Mouse (Mus musculus) heart, postnatal 14 days (tissue): Measurements from ENCODE around the gene Daam1. TPM values are rescaled to one million over a fixed set of nuclear protein-coding genes. Genes with fewer than 3 reads are reported as not detected.
"Not testable (repeated sequence)": the region's sequence is repeated elsewhere in the genome, so short reads cannot be mapped to it uniquely, and the experiment has no call there.

Source experiments
- DNase-seq, 2 experiments: peaks; one replicate each; pipeline ENCODE4 v3.0.0; 2021 to 2022
- intact Hi-C: fragments of 180-260 bp; cut with DNase I; formaldehyde crosslinking; loops from one replicate; pipeline ENCODE4 v1.15.1; 2025
- total RNA-seq, 2 experiments: library from RNA; stranded (reverse); gene quantifications; 2 replicates each; pipeline ENCODE4 v1.2.3; 2021

Daam1 gene
- total RNA-seq, 2 experiments from 2014 or later, result 67.5 to 70.7 TPM

DNA sequence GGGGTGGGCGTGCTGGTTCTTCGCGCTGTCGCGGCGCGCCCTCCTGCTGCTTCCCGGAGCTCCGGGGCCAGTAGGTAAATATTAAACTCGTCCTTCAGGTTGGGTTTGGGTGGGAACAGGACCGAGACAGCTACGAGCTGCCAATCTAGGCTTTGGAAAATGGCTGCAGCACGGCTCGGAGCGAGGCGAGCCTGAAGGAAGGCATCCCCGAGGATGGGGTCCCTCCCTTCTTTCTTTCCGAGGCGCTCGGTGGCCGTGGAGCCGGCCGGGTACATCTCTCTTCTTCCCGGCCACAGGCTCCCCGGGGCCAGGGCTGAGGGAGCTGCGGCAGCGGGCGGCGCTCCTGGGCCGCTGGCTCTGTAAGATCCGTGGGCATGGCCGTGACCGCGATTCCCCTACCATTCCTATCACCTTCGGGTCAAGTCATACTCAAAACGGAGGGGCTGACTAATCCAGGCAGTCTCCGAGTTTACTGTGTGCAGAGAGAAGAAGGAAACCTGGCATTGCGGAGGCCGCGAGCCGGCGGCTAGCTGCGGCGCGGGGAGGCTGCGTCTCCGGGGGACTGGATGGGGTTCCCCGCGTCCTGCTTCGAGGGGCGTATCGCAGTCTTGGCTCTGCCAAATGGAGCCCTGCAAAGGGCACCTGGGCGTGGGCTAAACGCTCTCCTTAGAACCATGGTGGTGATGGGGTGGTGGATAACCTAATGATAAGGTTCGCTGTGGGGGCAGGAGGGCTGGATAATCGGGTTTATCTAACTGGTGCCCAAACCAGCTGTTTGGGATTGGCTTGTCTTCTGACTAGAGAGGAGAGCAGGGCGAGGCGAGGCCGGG is 595 bp downstream of the Daam1 start:
- DNase-seq, result peak; percentile 57 to 64
- intact Hi-C loops, result loop anchor here (2.0 to 5.0 kb wide), 5 partner anchors 55 to 213 kb away; no protein-coding TSS in a partner anchor

DNA sequence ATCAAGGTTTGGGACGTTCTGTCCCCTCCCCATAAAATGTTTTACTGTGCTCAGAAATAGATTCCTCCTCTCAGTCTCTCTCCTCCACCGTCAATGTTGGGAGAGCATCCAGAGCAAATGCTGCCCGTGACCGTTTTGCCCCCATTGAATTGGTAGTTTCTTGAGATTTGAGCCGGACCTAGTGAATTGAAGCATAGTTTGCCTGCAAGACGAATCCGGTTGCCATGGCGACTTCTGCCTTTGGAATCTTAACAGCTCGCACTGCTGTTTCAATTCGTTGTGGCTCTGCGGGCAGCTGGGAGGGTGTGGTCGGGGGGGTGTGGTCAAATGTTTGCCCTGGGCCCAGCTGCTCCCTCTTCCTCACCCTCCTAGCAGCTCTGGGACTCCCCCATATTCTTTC is 1.3 kb downstream of the Daam1 start:
- intact Hi-C loops, result loop anchor here (2.0 to 5.0 kb wide), 3 partner anchors 55 to 145 kb away; no protein-coding TSS in a partner anchor
- DNase-seq, result peak; percentile 63 to 72

DNA sequence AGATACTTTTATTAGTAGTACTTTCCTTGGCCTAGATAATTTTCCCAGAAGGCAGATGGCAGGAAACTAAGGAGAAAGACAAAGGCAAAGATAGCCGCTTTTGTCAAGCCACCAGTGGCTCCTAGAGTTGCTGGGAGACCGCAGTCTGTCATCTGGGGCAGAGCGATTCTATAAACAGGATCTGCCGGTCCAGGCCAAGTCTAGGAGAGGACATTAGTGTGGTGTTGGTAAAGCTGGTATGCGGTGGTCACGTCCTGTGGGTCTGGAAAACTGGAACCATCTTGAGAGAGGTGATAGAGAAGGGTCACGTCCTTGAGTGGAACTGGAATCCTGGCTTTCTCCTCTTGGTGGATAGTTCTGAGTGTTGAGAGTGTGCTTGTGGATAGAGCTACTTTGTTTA is 3.2 kb downstream of the Daam1 start:
- DNase-seq, result no peak
- intact Hi-C loops, result loop anchor here (5.0 kb wide), 2 partner anchors 103 to 143 kb away; no protein-coding TSS in a partner anchor

DNA sequence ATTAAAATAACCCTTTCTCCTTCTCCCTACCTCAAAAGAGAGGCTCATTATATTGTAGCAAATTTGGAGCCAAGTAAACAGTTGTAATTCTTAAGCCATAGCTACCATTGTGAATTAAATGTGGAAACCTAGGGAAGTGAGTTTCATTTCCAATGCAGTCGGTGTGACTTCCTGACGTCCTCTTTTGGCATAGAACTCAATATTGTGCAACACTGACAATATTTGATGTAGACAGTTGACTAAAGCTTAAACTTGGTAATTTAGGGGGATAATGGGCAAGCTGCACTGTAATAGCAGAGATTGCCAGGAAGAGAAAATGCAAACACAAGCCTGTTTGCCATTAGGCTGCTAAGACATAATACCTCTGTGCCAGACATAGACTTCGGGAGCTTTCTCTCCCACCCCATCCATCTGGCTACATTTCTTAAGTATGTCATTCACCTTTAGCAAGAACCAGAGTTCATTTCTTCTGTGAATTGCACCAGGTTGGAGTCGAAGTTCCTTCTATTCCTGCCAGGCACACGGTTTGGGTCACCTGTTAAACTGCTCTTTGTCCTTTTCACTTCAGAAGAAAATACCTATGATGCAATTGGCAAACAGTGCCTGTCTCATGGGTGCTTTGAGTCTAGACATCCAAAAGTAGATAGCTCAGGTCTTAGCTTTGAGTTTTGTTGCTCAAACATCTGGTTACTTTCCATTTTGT is 5.2 kb downstream of the Daam1 start:
- intact Hi-C loops, result no loop called here
- no peak for DNase-seq

DNA sequence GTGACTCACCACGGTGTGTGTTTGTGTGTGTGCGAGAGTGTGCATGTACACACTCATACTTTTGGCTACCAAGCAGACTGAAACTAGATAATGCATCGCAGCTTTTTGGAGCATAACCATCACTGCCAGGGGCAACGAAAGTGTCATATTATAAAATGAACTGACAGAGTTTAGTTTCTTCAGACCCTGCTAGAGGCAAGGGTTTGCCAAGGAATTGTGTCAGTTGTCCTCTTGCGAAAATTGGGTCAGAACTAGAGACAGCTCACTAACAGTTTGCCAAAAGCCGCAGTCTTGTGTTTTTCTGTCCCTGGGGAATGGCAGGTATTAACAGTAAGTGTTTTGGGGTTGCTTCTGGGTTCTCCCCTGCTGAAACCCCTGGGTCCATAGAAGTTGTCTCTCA is 5.9 kb downstream of the Daam1 start:
- no peak for DNase-seq
- intact Hi-C loops, result no loop called here

DNA sequence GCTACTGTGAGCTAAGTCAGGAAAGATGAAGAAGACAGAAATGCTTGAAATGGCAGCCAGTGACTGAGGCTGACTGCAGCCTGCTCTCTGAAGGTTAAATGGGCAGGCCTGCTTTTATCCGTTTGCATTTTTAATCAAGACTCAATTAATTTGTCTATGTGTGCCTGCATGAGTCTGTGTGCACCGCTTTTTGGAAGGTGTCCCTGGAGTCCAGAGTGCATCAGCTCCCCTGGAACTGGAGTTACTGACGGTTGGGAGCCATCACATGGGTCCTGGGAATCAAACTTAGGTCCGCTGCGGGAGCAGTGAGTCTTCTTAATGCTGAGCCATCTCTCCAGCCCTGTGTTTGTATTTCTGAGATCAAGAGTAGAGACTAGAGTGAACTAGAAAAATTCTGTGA is 6.7 kb downstream of the Daam1 start:
- intact Hi-C loops, result no loop called here

DNA sequence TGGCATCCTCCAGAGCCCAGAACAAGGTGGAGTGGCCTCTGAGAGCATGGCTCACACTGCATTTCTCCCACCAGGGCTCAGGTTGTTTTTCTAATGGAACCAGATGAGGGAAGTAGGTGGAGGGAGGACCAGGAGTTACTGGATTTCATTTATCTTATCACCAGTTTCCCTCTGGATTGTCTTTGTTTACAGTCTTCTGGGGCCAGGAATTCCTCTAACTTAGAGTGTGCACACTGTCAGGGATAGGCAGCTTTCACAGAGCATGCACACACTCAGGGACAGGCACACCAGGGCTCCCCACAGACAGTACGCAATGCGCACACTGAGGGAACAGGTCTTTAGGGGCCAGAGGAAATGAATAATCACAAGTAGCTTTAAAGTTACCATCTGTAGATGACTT is 7.4 kb downstream of the Daam1 start:
- intact Hi-C loops, result loop anchor here (2.0 kb wide), 1 partner anchor 15 kb away; no protein-coding TSS in a partner anchor
- DNase-seq, result no peak

More for the DNA sequence above, 6.7 kb downstream of the Daam1 start:
- no peak for DNase-seq

DNA sequence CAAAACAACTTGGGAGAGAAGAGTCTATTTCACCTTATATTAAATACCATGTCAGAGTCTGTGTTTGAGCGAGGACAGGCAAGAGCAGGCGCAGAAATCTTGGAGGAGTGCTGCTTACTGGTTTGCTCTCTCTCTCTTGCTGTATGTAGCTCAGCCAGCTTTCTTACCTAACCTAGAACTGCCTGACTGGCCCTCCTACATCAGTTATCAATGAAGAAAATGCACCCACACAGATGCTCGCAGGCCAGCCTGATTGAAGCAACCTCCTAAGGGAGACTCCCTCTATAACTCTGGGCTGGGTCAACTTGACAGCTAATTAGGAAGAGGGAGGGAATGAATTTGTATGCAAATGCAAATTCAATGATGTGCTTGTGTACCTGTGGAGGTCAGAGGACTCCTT is 8.8 kb downstream of the Daam1 start:
- intact Hi-C loops, result loop anchor here (2.0 kb wide), 1 partner anchor 13 kb away; no protein-coding TSS in a partner anchor
- DNase-seq, result no peak

DNA sequence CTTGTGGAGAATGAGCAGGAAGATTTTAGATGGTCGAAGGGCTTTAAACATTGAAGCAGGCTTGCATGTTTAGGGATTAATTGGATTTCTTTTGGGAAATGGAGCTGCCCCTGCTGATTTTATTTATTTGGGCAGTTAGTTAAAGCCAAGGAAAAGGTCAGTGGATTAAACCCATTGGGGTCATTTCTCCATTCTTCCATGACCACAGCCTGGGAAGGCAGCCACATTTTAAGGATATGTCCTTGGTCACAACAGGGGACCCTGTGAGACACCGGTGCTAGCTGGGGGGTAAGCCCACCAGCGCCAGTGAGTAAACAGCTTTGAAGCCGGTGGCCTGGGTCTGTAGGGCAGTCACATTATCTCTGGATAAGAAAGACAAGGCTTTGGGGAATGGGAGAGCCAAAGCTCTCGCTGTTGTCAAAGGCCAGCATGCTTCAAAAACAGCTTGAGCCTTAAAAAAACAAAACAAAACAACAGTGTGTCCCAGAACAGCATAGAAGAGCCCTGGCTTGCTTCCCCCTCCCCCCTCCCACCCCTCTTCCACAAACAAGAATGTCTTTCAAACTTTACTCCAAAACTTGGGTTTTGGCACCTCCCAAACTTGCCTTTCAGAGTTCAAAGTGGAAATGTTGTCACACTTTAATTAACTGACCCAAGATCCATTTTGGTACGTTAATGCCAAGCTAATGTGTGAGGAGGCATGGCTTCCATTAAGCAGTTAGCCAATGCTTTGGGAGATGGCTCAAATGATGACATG is 9.7 kb downstream of the Daam1 start:
- DNase-seq, result no peak

DNA sequence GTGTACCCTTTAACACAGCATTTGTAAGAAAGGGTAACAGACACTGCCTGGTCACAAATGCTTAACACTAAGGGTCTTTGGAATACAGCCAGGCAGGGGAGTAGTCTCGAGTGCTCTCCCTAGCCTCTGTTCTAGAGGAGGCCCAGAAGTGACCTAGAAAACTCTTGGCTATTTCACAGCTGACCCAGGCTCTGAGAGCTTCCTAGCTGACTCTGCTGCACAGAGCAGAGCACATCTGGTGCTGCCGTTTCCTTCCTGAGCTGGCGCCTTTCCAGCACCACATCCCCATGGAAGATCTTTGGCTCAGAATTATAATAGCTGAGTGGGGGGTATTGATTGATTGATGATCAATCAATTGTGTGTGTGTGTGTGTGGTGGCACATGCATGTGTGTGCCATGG is 11.1 kb downstream of the Daam1 start:
- DNase-seq, result peak; percentile 55 to 58
- intact Hi-C loops, result no loop called here

More for the DNA sequence above, 9.7 kb downstream of the Daam1 start:
- intact Hi-C loops, result no loop called here

DNA sequence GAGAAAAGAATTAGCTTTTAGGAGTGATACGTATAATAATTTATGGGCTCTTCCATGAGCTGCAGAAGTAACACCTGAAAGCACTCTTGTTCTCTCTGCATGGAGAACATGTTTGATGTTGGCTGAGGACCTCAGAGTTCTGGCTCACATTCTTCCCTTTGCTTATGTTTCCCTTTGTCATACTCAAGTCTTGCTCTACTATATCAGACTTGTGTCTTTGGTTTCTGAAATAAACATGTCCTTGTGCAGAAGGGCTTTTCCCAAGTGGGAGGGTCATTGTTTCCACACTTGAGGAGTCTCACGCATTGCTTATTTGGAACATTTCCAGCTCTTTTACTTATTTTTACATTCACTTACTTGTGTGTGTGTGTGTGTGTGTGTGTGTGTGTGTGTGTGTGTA is 11.7 kb downstream of the Daam1 start:
- intact Hi-C loops, result no loop called here
- DNase-seq, result no peak

DNA sequence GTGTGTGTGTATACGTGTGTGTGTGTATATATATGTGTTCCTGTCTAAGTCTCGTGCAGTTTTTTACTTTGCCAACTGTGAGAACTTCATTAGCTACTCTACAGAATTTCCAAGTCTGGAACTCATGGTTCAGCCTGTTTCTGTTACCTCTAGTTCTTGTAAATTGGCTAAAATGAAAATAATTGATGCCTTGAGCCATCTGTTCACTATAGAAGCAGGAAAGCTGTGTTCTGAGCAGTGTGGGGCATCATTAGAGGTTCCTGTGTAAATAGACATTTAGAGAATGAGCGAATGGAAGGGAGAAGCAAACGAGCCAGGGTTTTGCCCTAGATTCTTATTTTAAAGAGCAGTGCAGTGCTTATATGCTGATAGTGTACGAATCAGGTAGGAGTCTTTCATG is 14.6 kb downstream of the Daam1 start:
- intact Hi-C loops, result no loop called here
- DNase-seq, result no peak

DNA sequence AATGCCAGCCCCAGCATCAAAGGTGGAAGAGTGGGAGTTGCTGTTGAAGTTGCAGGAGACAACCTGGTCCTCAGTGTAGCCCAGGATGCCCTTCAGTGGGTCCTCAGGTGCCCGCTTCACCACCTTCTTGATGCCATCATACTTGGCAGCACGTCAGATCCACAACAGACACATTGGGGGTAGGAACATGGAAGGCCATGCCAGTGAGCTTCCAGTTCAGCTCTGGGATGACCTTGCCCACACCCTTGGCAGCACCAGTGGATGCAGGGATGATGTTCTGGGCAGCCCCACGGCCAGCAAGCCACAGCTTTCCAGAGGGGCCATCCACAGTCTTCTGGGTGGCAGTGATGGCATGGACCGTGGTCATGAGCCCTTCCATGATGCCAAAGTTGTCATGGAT is 15.5 kb downstream of the Daam1 start:
- intact Hi-C loops, DNase-seq: not testable (repeated sequence)

DNA sequence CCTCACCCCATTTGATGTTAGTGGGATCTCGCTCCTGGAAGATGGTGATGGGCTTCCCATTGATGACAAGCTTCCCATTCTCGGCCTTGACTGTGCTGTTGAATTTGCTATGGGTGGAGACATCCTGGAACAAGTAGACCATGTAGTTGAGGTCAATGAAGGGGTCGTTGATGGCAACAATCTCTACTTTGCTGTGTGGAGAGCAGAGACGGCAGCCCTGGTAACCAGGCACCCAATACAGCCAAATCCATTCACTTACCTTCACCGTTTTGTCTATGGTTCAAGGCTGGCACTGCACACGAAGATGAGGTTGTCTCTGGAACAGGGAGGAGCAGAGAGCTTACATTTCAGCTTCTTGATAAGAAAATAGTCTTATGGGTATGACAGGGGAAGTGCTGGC is 16.1 kb downstream of the Daam1 start:
- intact Hi-C loops, DNase-seq: not testable (repeated sequence)

DNA sequence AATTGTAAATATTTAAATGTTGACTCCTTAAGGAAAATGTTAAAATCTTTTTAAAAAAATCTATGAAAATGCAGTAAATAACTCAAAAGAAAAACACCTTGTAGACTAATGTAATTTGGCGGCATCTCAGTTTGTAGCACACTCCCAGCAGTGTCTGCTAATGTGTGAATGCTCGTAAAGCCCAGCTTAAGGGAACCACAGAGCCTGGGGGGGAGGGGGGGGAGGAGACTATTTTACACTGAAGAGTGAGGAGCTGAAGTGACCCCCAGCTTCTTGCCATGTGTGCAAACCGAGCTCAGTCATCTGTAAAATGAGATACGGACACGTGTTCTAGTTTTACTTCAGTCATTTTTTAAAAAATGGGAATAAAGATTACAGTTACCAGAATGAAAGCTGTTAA is 16.7 kb downstream of the Daam1 start:
- DNase-seq, result no peak
- intact Hi-C loops, result no loop called here

DNA sequence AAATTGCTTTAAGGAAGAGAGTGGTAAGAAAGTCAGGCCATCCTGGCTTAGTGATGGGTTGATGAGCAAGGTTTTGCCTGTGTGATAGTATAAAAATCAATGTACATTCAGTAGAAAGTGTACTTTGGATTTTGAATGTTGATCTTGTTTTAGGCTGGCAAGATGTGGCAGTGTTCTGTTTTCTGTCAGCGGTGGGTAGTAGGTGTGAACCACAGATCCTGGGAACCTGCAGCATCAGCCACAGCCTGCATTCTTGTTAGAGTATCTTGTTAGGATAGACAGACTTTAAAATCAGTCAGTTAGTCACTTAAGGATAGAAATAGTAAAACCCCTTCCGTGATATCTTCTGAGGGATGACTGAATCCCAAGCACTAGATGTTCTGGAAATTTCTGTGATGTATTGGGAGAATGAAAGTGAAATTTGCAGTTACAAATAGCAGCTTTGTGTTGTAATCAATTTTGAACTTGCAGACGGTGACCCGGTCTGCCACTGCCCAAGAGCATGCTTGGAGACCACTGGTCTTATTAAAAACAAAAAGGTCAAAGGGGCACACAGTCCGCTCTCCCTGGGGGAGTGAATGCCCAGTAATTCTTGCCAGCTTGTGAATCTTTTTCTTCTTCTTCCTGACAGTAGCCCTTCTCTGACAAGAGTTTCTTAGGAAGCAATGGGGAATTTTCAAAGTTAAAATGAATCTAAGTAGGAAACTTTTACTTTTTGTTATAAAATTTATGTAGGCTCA is 17.3 kb downstream of the Daam1 start:
- intact Hi-C loops, result no loop called here

DNA sequence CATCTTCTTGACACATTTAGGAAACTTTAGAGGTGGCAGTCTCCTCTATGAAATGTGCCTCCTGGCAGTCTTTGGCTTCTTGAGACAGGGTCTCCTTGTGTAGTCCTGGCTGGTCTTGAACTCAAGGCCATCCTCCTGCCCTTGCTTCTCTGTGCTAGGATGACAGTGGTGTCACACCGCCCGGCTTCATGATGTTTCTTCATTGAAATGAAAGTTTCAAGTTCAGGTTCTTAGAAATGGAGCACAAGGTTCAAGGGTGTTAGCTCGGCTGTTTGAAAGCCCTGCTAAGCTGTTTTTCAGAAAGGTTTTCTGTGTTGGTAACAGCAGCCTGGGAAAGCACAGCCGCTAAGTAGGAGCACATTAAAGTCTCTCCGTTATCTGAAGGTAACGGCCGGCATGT is 18.2 kb downstream of the Daam1 start:
- intact Hi-C loops, result no loop called here

More for the DNA sequence above, 17.3 kb downstream of the Daam1 start:
- no peak for DNase-seq

DNA sequence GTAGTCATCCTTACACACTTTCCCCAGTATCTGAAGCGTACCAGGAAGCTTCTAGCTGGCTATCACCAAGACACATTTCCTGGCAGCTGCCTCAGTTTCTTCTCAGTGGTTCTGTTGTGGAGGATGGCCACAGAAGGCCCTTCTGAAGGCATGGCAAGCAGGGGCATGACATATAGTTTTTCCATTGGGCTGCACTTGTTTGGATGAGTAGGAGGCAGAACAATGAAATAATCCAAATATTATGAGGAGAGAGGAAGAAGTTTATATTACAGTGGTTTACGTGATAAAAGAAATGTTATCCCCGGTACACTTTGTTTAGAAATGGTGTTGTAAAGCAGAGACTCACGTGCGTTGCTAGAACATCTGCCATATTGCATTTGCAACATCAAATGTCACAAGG is 19.3 kb downstream of the Daam1 start:
- no peak for DNase-seq
- intact Hi-C loops, result no loop called here

More for the DNA sequence above, 18.2 kb downstream of the Daam1 start:
- DNase-seq, result no peak

DNA sequence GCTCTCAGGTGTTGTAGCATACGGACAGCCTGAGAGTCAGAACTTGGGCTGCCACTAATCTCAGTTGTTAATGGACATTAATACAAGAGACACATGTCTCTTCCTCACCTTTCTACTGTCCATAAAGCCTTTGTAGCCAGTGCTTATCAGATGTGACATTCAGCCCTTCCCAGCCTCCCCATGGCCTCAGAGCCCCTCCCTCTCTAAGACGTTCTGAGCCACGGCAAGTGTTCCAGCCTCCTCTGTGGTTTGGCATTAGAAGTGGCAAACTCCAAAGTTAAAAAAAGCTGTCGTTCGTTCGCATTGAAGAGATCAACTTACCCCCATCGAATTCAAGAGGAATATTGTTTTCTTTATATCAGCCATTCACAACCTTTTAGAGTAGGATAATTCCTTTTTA is 21.8 kb downstream of the Daam1 start:
- no peak for DNase-seq
- intact Hi-C loops, result loop anchor here (2.0 kb wide), 1 partner anchor 14 kb away; no protein-coding TSS in a partner anchor

DNA sequence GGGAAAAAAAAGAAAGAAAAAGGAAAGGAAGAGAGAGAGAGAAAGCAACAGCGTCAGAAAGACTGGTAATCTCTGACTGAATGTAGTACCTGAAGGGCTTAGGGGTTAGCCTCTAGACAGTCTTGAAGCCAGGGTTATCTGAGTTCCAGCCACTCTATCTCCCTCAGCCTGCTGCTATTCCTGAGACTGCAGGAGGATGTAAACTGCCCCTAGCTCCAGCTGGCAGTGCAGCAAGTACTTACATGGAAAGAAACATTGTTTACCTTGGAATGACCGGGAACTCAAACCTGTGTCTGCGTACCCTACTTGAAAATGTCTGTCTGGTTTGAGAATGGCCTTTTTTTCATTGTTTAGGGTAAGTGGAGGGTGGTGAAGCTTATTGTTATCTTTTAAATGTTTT is 22.8 kb downstream of the Daam1 start:
- DNase-seq, result no peak
- intact Hi-C loops, result loop anchor here (1.0 to 2.0 kb wide), 2 partner anchors 15 to 34 kb away; no protein-coding TSS in a partner anchor
